Mouse (Mus musculus): ENCODE data around the gene Vmn1r89. TPM values are rescaled to one million over a fixed set of nuclear protein-coding genes. Genes with fewer than 3 reads are reported as not detected.

The Vmn1r89 gene
- not detected for polyA plus RNA-seq (2014; fragmentation: Illumina TruSeq; extraction: RNeasy Lipid Tissue Mini Kit (QIAGEN cat#74804); ENCODE audit: low read depth, low replicate concordance)

DNA sequence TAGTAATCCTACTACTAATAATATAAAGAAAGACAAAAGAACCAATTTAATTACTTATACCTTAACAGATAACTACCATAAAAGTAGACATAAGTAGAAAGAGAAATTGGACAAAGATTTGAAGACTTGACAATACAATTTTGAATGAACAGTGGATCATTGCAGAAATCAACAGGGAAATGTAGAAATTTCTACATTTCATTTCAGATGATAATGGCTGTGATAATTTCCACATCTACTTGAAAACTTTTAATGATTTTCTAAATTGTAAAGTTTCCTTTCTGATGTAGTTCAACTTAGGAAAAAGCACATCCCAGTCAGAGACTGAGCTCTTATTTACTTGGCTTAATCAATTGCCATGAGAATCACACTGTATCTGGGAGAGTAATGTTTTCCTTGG lies at the start of gene Vmn1r89:
Gene Vmn1r89, plus strand, starts transcription at position 301 of the 400 bp plus-strand sequence.

Other genes with a start within 250 kb of the Vmn1r89 start
- gene Zfp324, start 247.2 kb upstream of the Vmn1r89 start, polyA plus RNA-seq (2014; fragmentation: Illumina TruSeq; extraction: RNeasy Lipid Tissue Mini Kit (QIAGEN cat#74804); ENCODE audit: low read depth, low replicate concordance) = 5.4 TPM
- gene Zfp446, start 235.2 kb upstream of the Vmn1r89 start, polyA plus RNA-seq (2014; fragmentation: Illumina TruSeq; extraction: RNeasy Lipid Tissue Mini Kit (QIAGEN cat#74804); ENCODE audit: low read depth, low replicate concordance) = 3.8 TPM
- not detected for gene Slc27a5, start 214.8 kb upstream of the Vmn1r89 start, polyA plus RNA-seq (2014; fragmentation: Illumina TruSeq; extraction: RNeasy Lipid Tissue Mini Kit (QIAGEN cat#74804); ENCODE audit: low read depth, low replicate concordance)
- gene Trim28, start 213.9 kb upstream of the Vmn1r89 start, polyA plus RNA-seq (2014; fragmentation: Illumina TruSeq; extraction: RNeasy Lipid Tissue Mini Kit (QIAGEN cat#74804); ENCODE audit: low read depth, low replicate concordance) = 27.9 TPM
- 0.82 TPM for gene Zbtb45, start 203.0 kb upstream of the Vmn1r89 start, polyA plus RNA-seq (2014; fragmentation: Illumina TruSeq; extraction: RNeasy Lipid Tissue Mini Kit (QIAGEN cat#74804); ENCODE audit: low read depth, low replicate concordance)
- 108 TPM for gene Chmp2a, start 178.2 kb upstream of the Vmn1r89 start, polyA plus RNA-seq (2014; fragmentation: Illumina TruSeq; extraction: RNeasy Lipid Tissue Mini Kit (QIAGEN cat#74804); ENCODE audit: low read depth, low replicate concordance)
- 79.8 TPM for gene Ube2m, start 174.7 kb upstream of the Vmn1r89 start, polyA plus RNA-seq (2014; fragmentation: Illumina TruSeq; extraction: RNeasy Lipid Tissue Mini Kit (QIAGEN cat#74804); ENCODE audit: low read depth, low replicate concordance)
- 0.52 TPM for gene Mzf1, start 158.3 kb upstream of the Vmn1r89 start, polyA plus RNA-seq (2014; fragmentation: Illumina TruSeq; extraction: RNeasy Lipid Tissue Mini Kit (QIAGEN cat#74804); ENCODE audit: low read depth, low replicate concordance)
- gene Vmn1r85, start 117.8 kb upstream of the Vmn1r89 start, polyA plus RNA-seq (2014; fragmentation: Illumina TruSeq; extraction: RNeasy Lipid Tissue Mini Kit (QIAGEN cat#74804); ENCODE audit: low read depth, low replicate concordance) = not detected
- gene Vmn1r86, start 93.1 kb upstream of the Vmn1r89 start, polyA plus RNA-seq (2014; fragmentation: Illumina TruSeq; extraction: RNeasy Lipid Tissue Mini Kit (QIAGEN cat#74804); ENCODE audit: low read depth, low replicate concordance) = not detected
- not detected for gene Vmn1r87, start 72.9 kb upstream of the Vmn1r89 start, polyA plus RNA-seq (2014; fragmentation: Illumina TruSeq; extraction: RNeasy Lipid Tissue Mini Kit (QIAGEN cat#74804); ENCODE audit: low read depth, low replicate concordance)
- not detected for gene Vmn1r88, start 53.5 kb upstream of the Vmn1r89 start, polyA plus RNA-seq (2014; fragmentation: Illumina TruSeq; extraction: RNeasy Lipid Tissue Mini Kit (QIAGEN cat#74804); ENCODE audit: low read depth, low replicate concordance)
- 6.9 TPM for gene Lig1, start 64.3 kb downstream of the Vmn1r89 start, polyA plus RNA-seq (2014; fragmentation: Illumina TruSeq; extraction: RNeasy Lipid Tissue Mini Kit (QIAGEN cat#74804); ENCODE audit: low read depth, low replicate concordance)
- 7.6 TPM for gene Zswim9, start 65.7 kb downstream of the Vmn1r89 start, polyA plus RNA-seq (2014; fragmentation: Illumina TruSeq; extraction: RNeasy Lipid Tissue Mini Kit (QIAGEN cat#74804); ENCODE audit: low read depth, low replicate concordance)
- 0.41 TPM for gene Pla2g4c, start 111.6 kb downstream of the Vmn1r89 start, polyA plus RNA-seq (2014; fragmentation: Illumina TruSeq; extraction: RNeasy Lipid Tissue Mini Kit (QIAGEN cat#74804); ENCODE audit: low read depth, low replicate concordance)
- gene Cabp5, start 185.1 kb downstream of the Vmn1r89 start, polyA plus RNA-seq (2014; fragmentation: Illumina TruSeq; extraction: RNeasy Lipid Tissue Mini Kit (QIAGEN cat#74804); ENCODE audit: low read depth, low replicate concordance) = not detected
- not detected for gene Bsph1, start 237.8 kb downstream of the Vmn1r89 start, polyA plus RNA-seq (2014; fragmentation: Illumina TruSeq; extraction: RNeasy Lipid Tissue Mini Kit (QIAGEN cat#74804); ENCODE audit: low read depth, low replicate concordance)